Mouse (Mus musculus): ENCODE results near the gene Ccr7.

Gene Ccr7

DNA sequence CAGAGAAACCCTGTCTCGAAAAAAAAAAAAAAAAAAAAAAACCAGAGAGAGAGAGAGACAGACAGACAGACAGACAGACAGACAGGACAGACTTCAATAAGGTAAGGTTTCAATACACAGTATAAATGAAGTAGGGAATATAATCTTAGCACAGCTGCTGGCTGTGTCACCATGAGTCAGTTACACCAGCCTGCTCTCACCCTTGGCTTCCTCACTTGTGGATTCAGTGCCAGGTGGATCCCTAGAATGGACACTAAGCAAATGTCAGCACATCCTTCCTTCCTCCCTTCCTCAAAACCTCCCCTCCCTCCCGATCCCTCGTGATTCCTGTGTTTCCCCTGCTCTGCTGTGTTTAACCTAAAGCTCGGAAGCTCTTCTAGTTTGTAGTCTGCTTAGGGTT lies 17.5 kb downstream of the Ccr7 start:
- ATAC-seq (ENCODE audit: low TSS enrichment): no peak

DNA sequence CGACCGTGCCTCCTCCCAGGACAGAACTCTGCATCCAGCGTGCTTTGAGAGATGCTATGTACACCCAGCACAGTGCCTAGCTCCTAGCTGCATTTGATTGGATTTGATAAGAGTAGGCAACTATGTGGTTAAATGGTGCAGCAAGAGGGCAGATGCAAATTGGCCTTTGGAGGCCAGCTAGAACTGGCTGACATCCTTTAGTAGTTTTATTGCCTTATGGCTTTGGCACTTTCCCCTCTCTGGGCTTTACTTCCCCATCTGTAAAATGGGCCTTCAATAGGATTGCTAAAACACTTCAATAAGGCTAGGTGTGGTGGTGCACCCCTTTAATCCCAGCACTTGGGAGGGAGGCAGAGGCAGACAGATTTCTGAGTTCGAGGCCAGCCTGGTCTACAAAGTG lies 17.9 kb downstream of the Ccr7 start:
- ATAC-seq (ENCODE audit: low TSS enrichment): no peak

DNA sequence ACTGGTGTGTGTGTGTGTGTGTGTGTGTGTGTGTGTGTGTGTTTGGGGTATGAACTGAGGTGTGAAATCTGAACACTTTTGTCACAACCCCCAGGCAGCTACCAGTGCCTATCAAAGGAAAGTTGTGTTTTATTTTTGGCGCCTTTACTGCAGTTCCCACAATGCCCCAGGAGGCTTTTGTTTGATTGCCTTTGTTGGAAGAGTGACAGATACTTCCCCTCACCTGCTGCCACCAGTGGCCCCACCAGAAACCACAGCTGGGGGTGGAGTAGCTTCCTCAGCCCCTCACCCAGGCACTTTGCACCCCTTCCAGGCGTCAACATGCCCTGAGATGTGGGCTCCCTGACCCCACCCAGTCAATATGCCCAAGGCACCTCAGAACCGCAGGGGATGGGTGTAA lies 18.5 kb downstream of the Ccr7 start:
- ATAC-seq (ENCODE audit: low TSS enrichment): no peak

GRCm38 (mm10) chr11:99135047-99135440 lies 19.8 kb downstream of the Ccr7 start:
- no peak for ATAC-seq (ENCODE audit: low TSS enrichment)

GRCm38 (mm10) chr11:99134266-99135046 lies 20.4 kb downstream of the Ccr7 start:
- ATAC-seq (ENCODE audit: low TSS enrichment): no peak

DNA sequence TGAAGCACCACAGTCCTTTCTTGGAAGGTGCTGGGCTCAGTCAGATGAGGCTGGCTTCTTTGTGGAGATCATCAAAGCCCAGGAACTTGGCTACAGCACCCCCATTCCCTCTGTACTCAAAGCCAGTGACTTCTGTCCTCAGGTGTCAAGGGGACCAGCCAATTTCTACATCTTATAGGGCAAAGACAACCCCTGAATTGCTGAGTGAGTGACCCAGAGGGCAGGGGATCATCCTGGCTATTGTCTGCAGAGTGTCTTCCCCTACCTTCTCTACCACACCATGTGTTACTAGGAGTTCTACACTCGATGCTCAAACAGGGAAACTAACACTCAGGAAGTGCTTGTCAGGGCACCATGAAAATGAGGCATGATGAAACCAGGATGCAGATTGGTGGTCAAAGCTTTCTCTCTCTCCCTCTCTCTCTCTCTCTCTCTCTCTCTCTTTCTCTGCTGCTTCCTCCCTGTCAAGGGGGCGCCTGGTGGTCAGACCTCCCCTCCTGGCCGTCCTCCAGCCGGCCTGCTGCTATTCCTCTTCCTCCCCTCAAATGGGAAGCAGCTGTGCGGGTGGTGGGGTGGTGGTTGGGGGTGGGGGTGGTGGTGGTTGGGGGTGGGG lies 21.5 kb downstream of the Ccr7 start:
- ATAC-seq (ENCODE audit: low TSS enrichment): no peak

GRCm38 (mm10) chr11:99132091-99132730 lies 22.7 kb downstream of the Ccr7 start:
- no peak for ATAC-seq (ENCODE audit: low TSS enrichment)

- no peak for ATAC-seq (ENCODE audit: low TSS enrichment)
These were observed 23.4 kb downstream of the Ccr7 start for GRCm38 (mm10) chr11:99131463-99131840.

DNA sequence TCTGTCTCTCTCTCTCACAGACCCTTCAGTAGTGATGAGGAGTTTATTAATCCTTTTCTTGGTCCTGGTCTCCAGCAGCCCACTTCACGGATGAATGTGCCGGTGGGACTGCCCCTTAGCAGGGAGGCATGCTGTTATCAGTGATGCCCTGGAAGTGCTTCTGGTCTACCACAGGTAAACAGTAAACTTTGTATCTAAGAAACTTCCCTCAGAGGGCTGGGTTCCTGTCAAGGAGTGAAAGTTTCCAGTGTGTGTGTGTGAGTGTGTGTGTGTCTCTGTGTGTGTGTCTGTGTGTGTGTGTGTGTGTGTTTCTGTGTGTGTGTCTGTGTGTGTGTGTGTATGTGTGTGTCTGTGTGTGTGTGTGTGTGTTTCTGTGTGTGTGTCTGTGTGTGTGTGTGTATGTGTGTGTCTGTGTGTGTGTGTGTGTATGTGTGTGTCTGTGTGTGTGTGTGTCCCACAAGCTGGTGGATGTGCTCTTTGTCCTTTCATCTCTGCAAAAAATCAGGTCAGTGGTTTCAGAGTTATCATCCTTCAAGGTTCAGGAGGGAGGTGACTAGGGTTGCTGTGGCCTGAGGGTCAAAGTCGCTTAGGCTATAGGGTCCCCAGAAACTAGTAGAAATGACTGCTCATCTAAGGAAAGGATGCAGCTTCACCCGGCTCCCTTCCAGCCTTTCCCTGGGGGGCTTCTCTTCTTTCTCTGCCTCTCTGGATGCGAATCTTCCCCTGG lies 24.0 kb downstream of the Ccr7 start:
- no peak for ATAC-seq (ENCODE audit: low TSS enrichment)

DNA sequence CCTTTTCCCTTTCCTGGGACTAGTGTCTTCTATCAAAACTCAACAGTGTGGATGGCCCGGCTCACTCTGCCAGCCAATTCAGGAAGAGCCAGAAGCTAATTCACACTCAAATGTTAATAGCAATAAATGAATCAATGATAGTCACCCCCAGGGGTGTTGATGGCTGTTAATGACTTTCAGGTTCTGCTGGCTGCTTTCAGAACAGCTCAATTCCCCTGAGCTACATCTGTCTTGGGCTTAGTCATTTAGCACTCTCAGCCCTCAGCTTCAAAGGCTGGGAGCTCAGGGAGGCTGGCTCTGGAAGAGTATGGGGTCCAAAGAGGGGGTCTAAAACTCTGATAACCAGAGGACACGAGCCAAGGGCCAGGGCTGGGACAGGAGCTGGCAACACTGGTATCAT lies 25.6 kb downstream of the Ccr7 start:
- ATAC-seq (ENCODE audit: low TSS enrichment): no peak

DNA sequence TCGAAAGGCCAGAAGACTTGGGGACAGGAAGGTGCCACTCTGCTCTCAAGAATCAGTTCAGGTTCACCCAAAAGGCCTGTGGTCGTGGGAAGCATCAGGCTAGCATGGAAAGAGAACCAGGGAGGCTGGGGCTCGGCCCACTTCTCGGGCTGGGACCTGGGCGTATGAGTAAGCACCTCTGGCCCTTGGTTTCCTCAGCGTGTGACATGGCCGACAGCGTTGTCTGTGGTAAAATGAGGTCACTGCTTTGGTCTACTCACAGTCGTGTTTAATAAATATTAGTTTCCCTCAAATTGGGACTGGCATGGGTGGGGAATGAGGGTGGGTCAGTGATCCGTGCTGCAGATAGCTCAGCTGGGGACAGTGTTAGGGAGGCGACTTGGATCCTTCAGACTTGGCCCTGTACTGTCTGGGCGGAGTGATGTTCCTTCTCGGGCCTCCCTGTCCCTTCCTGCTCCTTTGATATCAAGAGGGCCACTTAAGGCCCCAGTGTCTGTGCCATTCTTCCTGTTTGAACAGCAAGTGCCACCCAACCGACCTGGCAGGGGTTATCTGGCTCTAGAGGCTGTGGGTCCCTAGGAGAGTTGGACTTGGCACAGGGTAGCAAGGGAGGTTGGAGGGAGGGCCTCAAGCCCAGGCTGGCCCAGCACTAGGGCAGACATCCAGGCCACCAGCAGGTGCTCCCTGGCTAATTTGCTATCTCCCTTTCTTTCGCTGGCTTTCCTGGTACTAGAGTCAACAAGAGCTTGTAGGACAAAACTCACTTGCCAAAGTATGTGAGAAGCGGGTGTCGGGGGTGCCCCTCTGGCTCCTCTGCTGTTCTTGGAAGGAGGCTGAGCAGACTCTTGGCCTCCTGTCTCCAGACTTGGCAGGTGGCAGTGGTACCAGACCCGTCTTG lies 26.8 kb downstream of the Ccr7 start:
- no peak for ATAC-seq (ENCODE audit: low TSS enrichment)

GRCm38 (mm10) chr11:99126482-99127253 lies 28.2 kb downstream of the Ccr7 start:
- peak; percentile 68; the same call in 1 of the 2 replicates for ATAC-seq (ENCODE audit: low TSS enrichment)

- no peak for ATAC-seq (ENCODE audit: low TSS enrichment)
These were observed 30.2 kb downstream of the Ccr7 start for GRCm38 (mm10) chr11:99124635-99125029.

GRCm38 (mm10) chr11:99123977-99124634 lies 30.8 kb downstream of the Ccr7 start:
- ATAC-seq (ENCODE audit: low TSS enrichment): no peak

DNA sequence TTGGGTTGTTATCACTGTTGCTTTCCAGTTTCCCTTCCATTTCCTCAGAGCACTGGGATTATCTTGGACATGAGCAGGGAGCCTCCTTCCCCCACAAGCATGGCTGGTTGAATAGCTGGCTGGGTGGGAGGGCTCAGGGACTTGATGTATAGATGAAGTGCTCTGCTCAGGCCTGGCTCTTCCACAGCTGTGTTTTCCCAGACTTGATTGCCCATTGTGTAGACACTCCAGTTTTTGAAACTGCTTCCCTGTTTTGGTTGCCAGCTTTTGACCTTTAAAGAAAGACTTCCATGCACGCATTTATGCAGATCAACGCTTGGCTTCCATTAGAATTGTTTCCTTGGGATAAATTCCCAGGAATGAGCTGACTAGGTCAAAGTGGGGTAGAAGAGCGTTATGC lies 32.2 kb downstream of the Ccr7 start:
- ATAC-seq (ENCODE audit: low TSS enrichment): no peak; the same call in 1 of the 2 replicates

DNA sequence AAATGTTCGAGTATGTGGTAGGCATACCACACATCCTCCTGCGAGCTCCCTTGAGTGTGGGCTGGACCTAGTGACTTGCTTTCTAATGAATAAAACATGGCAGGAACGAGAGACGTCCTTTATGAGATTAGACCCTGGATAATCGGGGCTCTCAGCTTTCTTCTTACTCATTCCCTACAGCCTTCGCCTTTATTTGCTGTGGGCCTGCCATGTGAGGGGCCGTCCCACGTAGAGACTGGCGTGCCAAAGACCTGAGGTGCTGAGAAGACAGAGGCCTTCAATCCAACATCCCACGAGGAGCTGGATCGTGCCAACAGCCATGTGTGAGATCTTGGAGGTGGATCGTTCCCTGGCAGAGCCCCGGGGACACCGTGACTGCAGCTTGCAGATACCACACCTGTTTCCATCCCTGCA lies 33.7 kb downstream of the Ccr7 start:
- ATAC-seq (ENCODE audit: low TSS enrichment): peak; percentile 70

DNA sequence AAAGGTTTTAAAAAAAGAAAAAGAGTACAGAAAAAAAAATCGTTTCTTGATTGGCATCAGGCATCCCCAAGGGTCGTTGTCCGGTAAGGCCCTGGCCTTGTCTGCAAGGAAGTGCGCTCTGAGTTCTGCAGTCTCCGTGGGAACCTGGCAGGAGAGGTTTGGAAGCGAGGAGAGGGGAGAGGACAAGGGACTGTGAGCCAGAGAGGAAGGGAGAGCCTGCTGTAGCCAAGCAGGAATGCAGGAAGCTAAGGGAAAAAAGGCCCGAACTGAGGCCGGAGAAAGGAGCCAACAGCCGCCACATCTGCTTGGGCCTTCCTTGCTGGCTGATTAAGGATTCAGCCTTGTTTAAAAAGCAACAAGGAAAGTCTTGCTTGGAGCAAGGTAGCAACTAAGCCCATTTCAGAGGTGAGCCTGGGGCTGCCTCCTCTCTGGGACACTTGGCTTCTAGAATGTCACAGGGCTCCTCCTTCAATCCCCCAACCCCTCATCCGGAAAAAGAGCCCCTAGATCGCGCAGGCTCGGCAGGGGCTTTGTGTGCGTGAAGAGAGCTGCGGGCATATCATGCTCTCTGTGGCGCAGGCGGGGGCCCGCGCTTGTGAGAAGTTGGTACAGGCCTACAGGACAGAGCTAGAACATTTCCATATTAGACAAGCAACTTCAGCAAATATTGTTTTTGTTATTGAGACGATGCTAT lies 34.2 kb downstream of the Ccr7 start:
- no peak for ATAC-seq (ENCODE audit: low TSS enrichment)

GRCm38 (mm10) chr11:99118963-99119362 lies 35.9 kb downstream of the Ccr7 start:
- no peak for ATAC-seq (ENCODE audit: low TSS enrichment)

DNA sequence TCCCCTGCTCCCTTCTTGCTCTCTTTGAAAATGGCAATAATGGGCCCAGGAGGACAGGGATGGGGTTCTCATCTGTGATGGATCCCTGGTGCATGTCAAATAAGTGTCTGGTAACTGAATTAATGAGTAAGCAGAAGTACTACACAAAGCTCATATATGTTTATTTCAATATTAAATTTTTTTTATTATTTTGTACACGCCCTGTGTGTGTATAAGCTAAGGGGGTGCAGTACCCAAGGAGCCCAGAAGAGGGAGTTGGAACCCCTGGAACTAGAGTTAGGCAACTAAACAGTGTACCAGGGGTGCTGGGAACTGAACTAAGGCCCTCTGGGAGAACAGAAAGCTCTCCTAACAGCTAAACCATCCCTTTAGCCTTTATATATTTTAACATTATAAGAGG lies 36.5 kb downstream of the Ccr7 start:
- no peak for ATAC-seq (ENCODE audit: low TSS enrichment)
